ENCODE assay signal across 15 mouse cellular contexts in the genomic region with DNA sequence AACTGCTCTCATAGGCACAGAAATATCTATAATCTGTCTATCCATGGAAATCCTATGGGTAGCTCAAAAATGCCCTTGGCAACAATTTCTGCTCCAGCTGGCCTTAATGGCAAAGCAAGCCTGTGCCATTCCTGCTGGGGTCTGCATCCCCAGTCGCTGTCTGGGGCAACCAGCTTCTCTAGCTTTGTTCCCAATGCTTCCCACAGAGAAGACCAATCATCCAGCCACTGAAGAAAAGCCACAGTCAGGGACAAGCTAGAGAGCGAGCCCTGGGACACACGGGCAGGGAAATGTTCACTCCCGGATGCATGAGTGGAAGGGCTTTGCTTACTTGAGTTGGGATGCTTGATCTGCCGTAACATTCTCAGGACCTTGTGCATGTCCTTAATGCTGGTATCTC.
"Had no signal": no experiment of that assay in that cellular context is flagged by ENCODE, and none has a peak within 500 bp of the region (broad histone marks: within the 10 kb centered on the region; RNA-seq: fewer than 3 reads in every experiment).

No protein-coding gene starts in this region.

- H3K9me3 ChIP-seq: limb, embryonic 10.5 days; stomach, embryonic 15.5 days had no signal

- H3K4me2 ChIP-seq: midbrain, embryonic 11.5 days; stomach, embryonic 15.5 days had no signal

- H3K4me1 ChIP-seq: limb, embryonic 10.5 days; stomach, embryonic 15.5 days had no signal

- DNase-seq: kidney, adult 18-20 months; kidney, postnatal 4 days; lung, adult 2 months; lung, postnatal 36 days; right cerebral cortex, postnatal 14 days; thymus, adult 2 months; thymus, postnatal 25 days had no signal

- H3K27ac ChIP-seq: layer of hippocampus, adult 2 months; limb, embryonic 10.5 days; liver, embryonic 14.5 days; stomach, embryonic 15.5 days had no signal

- H3K27me3 ChIP-seq: megakaryocyte, embryonic 14.5 days; stomach, embryonic 15.5 days had no signal

- ATAC-seq: lung, postnatal 0 days; midbrain, embryonic 16.5 days had no signal

- H3K4me3 ChIP-seq: layer of hippocampus, adult 2 months; limb, embryonic 10.5 days; megakaryocyte, embryonic 14.5 days; stomach, embryonic 15.5 days had no signal

- H3K9ac ChIP-seq: liver, embryonic 14.5 days; stomach, embryonic 15.5 days had no signal
